Mouse (Mus musculus) large intestine, adult 2 months (tissue): Measurements from ENCODE around the gene Tln2. TPM values are rescaled to one million over a fixed set of nuclear protein-coding genes. Genes with fewer than 3 reads are reported as not detected.
A peak's percentile ranks its signal among the peaks of the same experiment; 100 is the strongest.

ENCODE experiments used
- DNase-seq: peaks from one replicate; pipeline ENCODE4 v3.0.0-alpha.2; 2012; ENCODE audit warnings: low read depth, low spot score
- WGBS: fragments of 180-500 bp; shearing (Covaris S2); methylation state at CpG from one replicate; pipeline ENCODE4 v1.1.7; 2018; 5-methylcytosine and 5-hydroxymethylcytosine counted together
- polyA plus RNA-seq: library from polyadenylated mRNA; depleted of rRNA; stranded (reverse); fragments of >200 nt; gene quantifications from 2 replicates; pipeline ENCODE4 v1.2.3, GENCODE M21; 2012; rRNA removed

Gene Tln2
- polyA plus RNA-seq, 1 experiment, result 5.2 TPM

DNA sequence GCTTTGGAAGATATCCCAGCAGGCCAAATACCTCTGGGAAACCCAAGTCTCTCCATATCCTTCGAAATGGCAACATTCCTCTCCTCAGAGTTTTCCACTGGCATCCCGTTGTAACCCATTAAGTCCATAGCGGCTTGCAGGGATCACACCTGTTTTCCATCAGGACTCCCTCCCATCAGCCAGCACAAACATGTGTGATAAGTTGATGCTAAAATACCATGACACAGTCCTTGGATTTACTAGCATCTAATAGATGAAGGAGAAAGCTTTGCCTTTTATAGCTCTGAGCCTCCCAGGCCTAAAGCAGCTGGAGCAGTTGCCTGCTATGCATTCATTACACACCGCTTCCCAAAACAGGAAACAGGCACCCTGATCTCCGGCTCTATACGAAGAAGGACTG is 377.5 kb downstream of the Tln2 start:
- 69% methylated on average over 6 of the region's 6 CpGs for WGBS
- no peak for DNase-seq

DNA sequence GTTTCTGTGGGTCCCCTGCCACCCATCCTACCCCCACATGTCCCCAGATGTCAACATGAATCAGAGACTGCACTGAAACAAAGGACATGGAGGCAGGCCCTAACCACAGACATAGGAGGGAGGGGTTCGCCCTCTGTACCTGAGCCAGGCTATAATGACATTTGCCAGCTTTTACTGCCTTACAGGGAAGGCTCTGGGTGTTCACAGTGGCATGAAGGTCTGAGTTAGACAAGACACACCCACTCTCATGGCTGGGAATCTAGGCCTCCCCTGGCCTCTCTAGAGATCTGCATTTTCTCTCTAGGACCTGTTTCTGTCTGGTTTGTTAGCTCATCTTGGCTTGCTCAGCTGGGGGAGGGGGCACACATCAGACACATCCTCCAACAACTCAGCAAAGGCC is 380.8 kb downstream of the Tln2 start:
- 21% methylated on average over 1 of the region's 1 CpGs for WGBS
- peak; percentile 59 for DNase-seq

DNA sequence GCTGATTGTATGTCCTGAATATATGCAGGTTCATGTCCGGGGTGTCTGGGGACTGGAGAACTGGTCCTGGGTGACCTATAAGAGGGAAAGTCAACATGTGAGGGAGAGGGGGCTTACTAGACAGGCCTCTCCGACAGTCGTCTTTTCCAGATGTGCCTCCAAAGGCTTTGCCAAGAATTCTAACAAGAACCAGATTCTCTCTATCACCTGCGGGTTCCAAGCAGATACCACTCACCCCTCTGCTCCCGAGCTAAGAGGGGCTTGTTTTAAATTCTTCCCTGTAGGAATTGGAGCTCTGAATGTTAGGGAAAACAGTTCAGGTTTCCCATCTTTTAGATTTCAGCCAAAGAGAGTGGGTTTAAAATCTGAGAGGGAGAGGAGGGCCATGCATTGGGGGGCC is 381.3 kb downstream of the Tln2 start:
- WGBS, result 84% methylated on average over 5 of the region's 5 CpGs
- DNase-seq, result no peak

DNA sequence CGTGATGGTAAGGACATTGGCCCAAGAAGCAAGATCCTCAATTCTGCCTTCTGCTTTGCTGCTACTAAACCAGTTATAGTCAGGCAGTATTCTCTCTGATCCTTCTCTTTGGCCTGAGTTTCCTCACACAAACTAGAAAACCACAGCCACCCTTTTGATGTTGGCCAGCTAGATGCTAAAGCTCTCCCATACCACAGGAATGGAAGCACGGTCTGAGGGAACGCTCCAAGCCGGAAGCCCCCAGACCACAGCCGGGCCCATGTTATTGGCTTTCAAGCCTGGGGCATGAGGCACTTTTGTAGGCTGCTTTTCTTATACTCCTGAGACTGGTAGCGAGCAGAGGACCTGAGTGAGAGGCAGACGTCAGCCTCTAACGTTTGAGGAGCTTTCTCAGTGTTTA is 383.4 kb downstream of the Tln2 start:
- no peak for DNase-seq
- WGBS, result 72% methylated on average over 8 of the region's 8 CpGs

DNA sequence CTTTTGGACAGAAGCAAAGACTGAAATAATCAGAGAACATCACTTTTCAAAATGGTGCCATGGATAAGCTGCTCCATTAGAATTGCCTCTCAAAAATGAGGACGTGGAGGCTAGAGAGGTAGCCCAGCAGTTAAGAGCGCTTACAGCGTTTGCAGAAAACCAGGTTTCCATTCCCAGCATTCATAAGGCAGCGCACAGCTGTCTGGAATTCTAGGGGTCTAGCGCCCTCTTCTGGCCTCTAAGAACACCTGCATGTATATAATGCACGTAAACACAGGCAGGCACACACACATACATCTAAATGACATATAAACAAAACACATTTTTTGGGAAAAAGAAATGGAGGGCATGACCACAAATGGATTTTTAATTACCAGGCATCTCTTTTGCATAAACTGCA is 385.7 kb downstream of the Tln2 start:
- no peak for DNase-seq
- 93% methylated on average over 6 of the region's 6 CpGs for WGBS

DNA sequence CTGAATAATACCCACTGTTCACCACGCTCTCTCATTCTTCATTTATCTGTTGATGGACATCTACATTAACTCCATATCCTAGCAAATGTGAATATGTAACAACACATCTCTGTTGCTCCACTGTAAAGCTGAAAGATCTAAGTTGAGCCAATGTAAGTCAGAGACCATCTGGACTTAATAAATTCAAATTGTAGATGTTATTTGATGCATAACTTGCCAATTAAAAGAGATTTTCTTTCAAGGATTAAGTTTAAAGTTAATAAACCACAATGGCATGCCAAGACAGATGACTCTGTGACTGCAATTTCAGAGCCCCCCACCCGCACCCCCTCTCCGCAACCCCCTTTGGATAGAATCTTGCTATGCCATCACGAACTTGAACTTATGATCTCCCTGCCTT is 386.3 kb downstream of the Tln2 start:
- no peak for DNase-seq
- 95% methylated on average over 4 of the region's 4 CpGs for WGBS

GRCm38 (mm10) chr9:67171409-67171808 is 388.1 kb downstream of the Tln2 start:
- 91% methylated on average over 4 of the region's 4 CpGs for WGBS
- DNase-seq, result no peak

DNA sequence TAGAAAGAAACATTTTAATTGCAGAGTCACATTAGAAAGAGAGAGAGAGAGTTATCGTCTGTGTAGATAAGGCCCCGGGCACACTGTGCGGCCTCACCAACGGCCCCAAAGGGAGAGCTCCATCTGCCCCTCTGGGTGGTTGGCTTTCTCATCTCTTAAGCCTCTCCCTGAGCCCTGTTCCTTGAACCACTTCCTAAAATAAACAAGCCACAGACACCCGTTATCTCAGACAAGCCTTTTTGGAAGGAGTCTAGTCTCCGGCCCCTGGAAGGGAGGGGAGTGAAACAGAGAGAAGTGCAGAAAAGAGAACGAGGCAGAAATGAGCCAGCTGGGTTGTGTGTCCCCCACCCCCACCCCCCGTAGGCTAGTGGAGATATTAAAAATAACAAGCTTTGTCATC is 388.7 kb downstream of the Tln2 start:
- whole genome bisulfite sequencing, result 73% methylated on average over 8 of the region's 8 CpGs

DNA sequence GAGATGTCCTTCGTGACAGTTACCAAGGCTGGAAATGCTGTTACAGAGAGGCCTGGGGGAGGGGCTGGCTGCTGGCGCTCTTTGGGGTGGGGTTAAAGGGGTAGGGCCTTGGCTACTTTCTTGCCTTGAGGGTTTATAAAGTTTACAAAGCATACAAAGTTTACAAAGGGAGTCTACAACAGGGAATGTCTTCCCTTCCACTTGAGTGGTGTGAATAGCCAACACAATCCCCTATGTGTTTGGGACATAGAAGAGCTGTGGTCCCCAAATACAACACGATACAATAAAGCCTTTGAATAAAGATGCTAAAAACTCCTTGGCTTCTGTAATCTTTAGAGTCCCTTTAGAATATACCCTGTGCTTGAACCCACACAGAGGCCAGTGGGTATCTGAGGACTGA is 389.5 kb downstream of the Tln2 start:
- 64% methylated on average over 3 of the region's 3 CpGs for WGBS

More for the DNA sequence above, 388.7 kb downstream of the Tln2 start:
- DNase-seq, result no peak

More for the DNA sequence above, 389.5 kb downstream of the Tln2 start:
- no peak for DNase-seq

Other genes with a start within 250 kb of the Tln2 start
- gene C2cd4b, start 199.7 kb upstream of the Tln2 start, polyA plus RNA-seq, result 3.9 and 13.6 TPM in 2 replicates